Mouse (Mus musculus): Measurements from ENCODE around the gene Taok3. TPM values are rescaled to one million over a fixed set of nuclear protein-coding genes. Genes with fewer than 3 reads are reported as not detected.

Taok3 gene
- polyA plus RNA-seq, 1 experiment from 2014 or later = 41.8 TPM

DNA sequence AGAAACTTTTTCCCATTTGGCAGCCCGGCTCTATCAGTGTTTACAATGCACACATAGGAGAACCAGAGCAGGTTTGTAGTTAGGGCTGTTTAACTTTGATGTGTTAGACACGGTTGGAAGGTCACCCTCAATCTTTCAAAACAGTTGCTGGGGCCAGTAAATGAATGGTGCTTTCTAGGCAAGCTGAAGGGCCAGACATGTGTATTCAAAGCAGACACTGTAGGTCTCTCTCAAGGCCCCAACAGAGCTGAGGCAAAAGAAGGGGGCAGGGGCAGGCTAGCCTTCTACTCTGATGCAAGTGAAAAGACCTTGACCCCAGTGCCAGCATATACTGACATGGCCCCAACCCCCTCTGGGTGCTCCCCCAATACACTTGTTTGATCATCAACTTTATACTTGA lies 1.7 kb downstream of the Taok3 start:
- peak overlapping the region; percentile 88 for H3K9ac ChIP-seq (ENCODE audit: low read depth, low read length)
- peaks cover 2% of the 10 kb centered on the region; the same call in 1 of the 2 replicates for H3K36me3 ChIP-seq (ENCODE audit: control insufficient read depth, insufficient read depth)
- peak overlapping the region; percentile 92 for H3K4me2 ChIP-seq (ENCODE audit: low read depth, low read length)
- peaks cover 3% of the 10 kb centered on the region for H3K9me3 ChIP-seq (replicated peaks; ENCODE audit: control insufficient read depth, low read length)
- 14% methylated on average over 2 of the region's 2 CpGs for WGBS (ENCODE audit: insufficient replicate concordance)
- peaks cover 57% of the 10 kb centered on the region for H3K4me1 ChIP-seq (ENCODE audit: control insufficient read depth, low read depth, low read length)
- 0 out of 2 replicates have a peak, but pooled peaks have one; percentile 3 for ATAC-seq (ENCODE audit: low read depth)
- H3K27me3 ChIP-seq (ENCODE audit: control insufficient read depth, insufficient read depth, low read depth, low read length) = no peaks in the 10 kb centered on the region
- peak overlapping the region; percentile 31; the same call in 1 of the 2 replicates for H3K27ac ChIP-seq (ENCODE audit: low read length)
- H3K4me3 ChIP-seq (ENCODE audit: low read depth, low read length) = peak overlapping the region; percentile 85

DNA sequence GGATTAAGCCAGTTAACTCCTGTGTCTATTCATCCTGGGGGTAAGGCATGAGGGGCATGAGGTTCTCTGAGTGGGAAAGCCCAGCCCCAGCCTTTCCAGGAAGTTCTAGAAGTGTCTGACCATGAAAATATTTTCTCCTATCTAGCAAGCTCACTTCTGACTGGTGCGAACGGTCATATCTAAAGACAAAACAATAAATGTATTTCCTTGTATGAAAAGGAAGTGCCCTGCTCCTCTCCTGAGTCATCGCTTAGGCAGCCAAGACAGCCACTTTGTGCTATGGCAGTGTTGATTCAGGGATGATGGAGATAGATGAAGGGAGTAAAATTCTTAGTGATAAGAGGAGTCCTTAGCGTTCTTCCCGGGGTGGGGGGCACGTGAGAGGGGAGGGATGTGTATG lies 3.2 kb downstream of the Taok3 start:
- ATAC-seq (ENCODE audit: low read depth) = no peak
- 55% methylated on average over 6 of the region's 6 CpGs for WGBS (ENCODE audit: insufficient replicate concordance)
- H3K27ac ChIP-seq (ENCODE audit: low read length) = no peak overlapping the region; the same call in 1 of the 2 replicates
- H3K9ac ChIP-seq (ENCODE audit: low read depth, low read length) = no peak overlapping the region
- H3K4me3 ChIP-seq (ENCODE audit: low read depth, low read length) = no peak overlapping the region
- peaks cover 3% of the 10 kb centered on the region for H3K9me3 ChIP-seq (replicated peaks; ENCODE audit: control insufficient read depth, low read length)
- no peak overlapping the region for H3K4me2 ChIP-seq (ENCODE audit: low read depth, low read length)
- H3K4me1 ChIP-seq (ENCODE audit: control insufficient read depth, low read depth, low read length) = peaks cover 49% of the 10 kb centered on the region
- H3K27me3 ChIP-seq (ENCODE audit: control insufficient read depth, insufficient read depth, low read depth, low read length) = no peaks in the 10 kb centered on the region
- peaks cover 2% of the 10 kb centered on the region; the same call in 1 of the 2 replicates for H3K36me3 ChIP-seq (ENCODE audit: control insufficient read depth, insufficient read depth)

DNA sequence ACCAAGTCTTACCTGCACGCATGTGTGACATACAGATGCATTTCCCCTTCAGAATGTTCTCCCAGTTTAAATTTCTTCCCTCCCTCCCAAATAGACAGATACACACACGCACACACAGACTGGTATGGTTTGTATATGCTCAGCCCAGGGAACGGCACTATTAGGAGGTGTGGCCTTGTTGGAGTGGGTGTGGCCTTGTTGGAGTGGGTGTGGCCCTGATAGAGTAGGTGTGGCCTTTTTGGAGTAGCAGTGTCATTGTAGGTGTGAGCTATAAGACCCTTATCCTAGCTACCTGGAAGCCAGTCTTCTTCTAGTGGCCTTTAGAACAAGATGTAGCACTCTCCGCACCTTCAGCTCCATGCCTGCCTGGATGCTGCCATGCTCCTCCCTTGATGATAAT lies 3.9 kb downstream of the Taok3 start:
- no peaks in the 10 kb centered on the region for H3K27me3 ChIP-seq (ENCODE audit: control insufficient read depth, insufficient read depth, low read depth, low read length)
- no peak overlapping the region for H3K4me3 ChIP-seq (ENCODE audit: low read depth, low read length)
- peaks cover 3% of the 10 kb centered on the region for H3K9me3 ChIP-seq (replicated peaks; ENCODE audit: control insufficient read depth, low read length)
- H3K27ac ChIP-seq (ENCODE audit: low read length) = no peak overlapping the region
- ATAC-seq (ENCODE audit: low read depth) = no peak
- no peak overlapping the region for H3K9ac ChIP-seq (ENCODE audit: low read depth, low read length)
- no peak overlapping the region for H3K4me2 ChIP-seq (ENCODE audit: low read depth, low read length)
- H3K36me3 ChIP-seq (ENCODE audit: control insufficient read depth, insufficient read depth) = peaks cover 2% of the 10 kb centered on the region; the same call in 1 of the 2 replicates
- peaks cover 42% of the 10 kb centered on the region for H3K4me1 ChIP-seq (ENCODE audit: control insufficient read depth, low read depth, low read length)
- 69% methylated on average over 4 of the region's 4 CpGs for WGBS (ENCODE audit: insufficient replicate concordance)

DNA sequence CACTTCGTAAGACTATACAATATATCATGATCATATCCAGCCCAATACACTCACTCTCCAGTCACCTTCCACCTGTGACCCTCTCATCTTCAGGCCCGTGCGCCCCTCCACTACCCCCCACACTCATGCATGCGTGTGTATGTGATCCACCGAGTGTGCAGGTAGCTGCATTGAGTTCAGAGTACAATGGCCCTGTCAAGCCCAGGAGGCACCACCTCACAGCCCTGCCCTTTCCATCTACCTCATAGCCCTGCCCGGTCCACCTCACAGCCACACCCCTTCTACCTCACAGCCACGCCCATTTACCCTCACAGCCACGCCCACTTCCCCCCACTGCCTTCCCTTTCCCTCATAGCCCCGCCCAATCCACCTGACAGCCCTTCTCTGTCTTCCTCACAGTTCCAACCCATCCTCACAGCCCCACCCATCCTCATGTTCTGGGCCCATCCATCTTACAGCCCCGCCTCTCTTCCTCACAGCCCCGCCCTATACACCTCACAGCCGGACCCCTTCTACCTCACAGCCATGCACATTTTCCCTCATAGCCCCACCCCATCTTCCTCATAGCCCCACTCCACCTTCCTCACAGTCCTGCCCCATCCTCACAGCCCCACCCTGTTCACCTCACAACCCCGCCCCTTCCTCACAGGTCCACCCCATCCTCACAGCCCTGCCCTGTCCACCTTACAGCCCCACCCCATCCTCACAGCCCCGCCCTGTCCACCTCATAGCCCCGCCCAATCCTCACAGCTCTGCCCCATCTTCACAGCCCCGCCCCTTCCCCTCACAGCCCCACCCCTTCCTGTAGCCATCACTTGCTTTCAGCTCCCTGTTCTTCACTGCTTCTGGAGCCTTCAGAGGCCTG lies 5.8 kb downstream of the Taok3 start:
- peaks cover 2% of the 10 kb centered on the region; the same call in 1 of the 2 replicates for H3K36me3 ChIP-seq (ENCODE audit: control insufficient read depth, insufficient read depth)
- H3K9ac ChIP-seq (ENCODE audit: low read depth, low read length) = no peak overlapping the region
- no peaks in the 10 kb centered on the region for H3K27me3 ChIP-seq (ENCODE audit: control insufficient read depth, insufficient read depth, low read depth, low read length)
- peaks cover 39% of the 10 kb centered on the region for H3K4me1 ChIP-seq (ENCODE audit: control insufficient read depth, low read depth, low read length)
- H3K4me2 ChIP-seq (ENCODE audit: low read depth, low read length) = no peak overlapping the region
- H3K9me3 ChIP-seq (replicated peaks; ENCODE audit: control insufficient read depth, low read length) = peaks cover 3% of the 10 kb centered on the region
- 78% methylated on average over 16 of the region's 16 CpGs for WGBS (ENCODE audit: insufficient replicate concordance)
- ATAC-seq (ENCODE audit: low read depth) = peak; percentile 37; the same call in 1 of the 2 replicates
- H3K27ac ChIP-seq (ENCODE audit: low read length) = no peak overlapping the region
- H3K4me3 ChIP-seq (ENCODE audit: low read depth, low read length) = no peak overlapping the region

DNA sequence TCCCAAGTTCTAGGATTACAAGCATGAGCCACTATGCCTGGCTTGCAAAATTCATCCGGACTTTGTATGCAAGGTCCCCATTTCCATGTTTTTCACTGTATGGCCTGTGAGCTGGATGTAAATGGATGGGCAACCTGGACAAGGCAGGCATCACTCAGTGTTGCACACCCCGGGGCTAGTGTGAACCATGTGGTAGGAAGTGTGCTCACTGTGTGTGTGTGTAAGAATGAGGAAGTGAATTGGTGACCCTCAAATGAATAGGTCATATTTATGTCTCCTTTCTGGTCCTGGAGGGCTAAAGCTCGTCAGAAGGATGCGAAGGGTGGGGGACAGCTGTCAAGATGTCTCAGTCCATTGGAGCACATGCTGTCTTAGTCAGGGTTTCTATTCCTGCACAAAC lies 7.1 kb downstream of the Taok3 start:
- H3K27ac ChIP-seq (ENCODE audit: low read length) = no peak overlapping the region
- H3K9me3 ChIP-seq (replicated peaks; ENCODE audit: control insufficient read depth, low read length) = peaks cover 3% of the 10 kb centered on the region
- H3K4me3 ChIP-seq (ENCODE audit: low read depth, low read length) = no peak overlapping the region
- no peak for ATAC-seq (ENCODE audit: low read depth)
- no peak overlapping the region for H3K9ac ChIP-seq (ENCODE audit: low read depth, low read length)
- peaks cover 35% of the 10 kb centered on the region for H3K4me1 ChIP-seq (ENCODE audit: control insufficient read depth, low read depth, low read length)
- no peak overlapping the region for H3K4me2 ChIP-seq (ENCODE audit: low read depth, low read length)
- 56% methylated on average over 4 of the region's 4 CpGs for WGBS (ENCODE audit: insufficient replicate concordance)
- H3K27me3 ChIP-seq (ENCODE audit: control insufficient read depth, insufficient read depth, low read depth, low read length) = no peaks in the 10 kb centered on the region
- peaks cover 2% of the 10 kb centered on the region; the same call in 1 of the 2 replicates for H3K36me3 ChIP-seq (ENCODE audit: control insufficient read depth, insufficient read depth)

GRCm38 (mm10) chr5:117130726-117131125 lies 10.8 kb downstream of the Taok3 start:
- no peaks in the 10 kb centered on the region; the same call in 1 of the 2 replicates for H3K36me3 ChIP-seq (ENCODE audit: control insufficient read depth, insufficient read depth)
- no peak overlapping the region for H3K4me3 ChIP-seq (ENCODE audit: low read depth, low read length)
- H3K9me3 ChIP-seq (replicated peaks; ENCODE audit: control insufficient read depth, low read length) = peaks cover 1% of the 10 kb centered on the region
- whole genome bisulfite sequencing (ENCODE audit: insufficient replicate concordance) = 81% methylated on average over 15 of the region's 15 CpGs
- no peaks in the 10 kb centered on the region for H3K27me3 ChIP-seq (ENCODE audit: control insufficient read depth, insufficient read depth, low read depth, low read length)
- H3K4me1 ChIP-seq (ENCODE audit: control insufficient read depth, low read depth, low read length) = peaks cover 45% of the 10 kb centered on the region
- no peak overlapping the region for H3K4me2 ChIP-seq (ENCODE audit: low read depth, low read length)
- ATAC-seq (ENCODE audit: low read depth) = no peak
- H3K9ac ChIP-seq (ENCODE audit: low read depth, low read length) = no peak overlapping the region
- H3K27ac ChIP-seq (ENCODE audit: low read length) = 0 out of 2 replicates have a peak overlapping the region, but pooled peaks have one; percentile 12

GRCm38 (mm10) chr5:117133446-117134065 lies 13.6 kb downstream of the Taok3 start:
- peak; percentile 82 for ATAC-seq (ENCODE audit: low read depth)
- peak overlapping the region; percentile 81 for H3K4me2 ChIP-seq (ENCODE audit: low read depth, low read length)
- WGBS (ENCODE audit: insufficient replicate concordance) = 8% methylated on average over 17 of the region's 17 CpGs
- peak overlapping the region; percentile 95 for H3K27ac ChIP-seq (ENCODE audit: low read length)
- peak overlapping the region; percentile 67 for H3K9ac ChIP-seq (ENCODE audit: low read depth, low read length)
- no peaks in the 10 kb centered on the region for H3K9me3 ChIP-seq (replicated peaks; ENCODE audit: control insufficient read depth, low read length)
- peaks cover 68% of the 10 kb centered on the region for H3K4me1 ChIP-seq (ENCODE audit: control insufficient read depth, low read depth, low read length)
- no peaks in the 10 kb centered on the region for H3K36me3 ChIP-seq (ENCODE audit: control insufficient read depth, insufficient read depth)
- no peaks in the 10 kb centered on the region for H3K27me3 ChIP-seq (ENCODE audit: control insufficient read depth, insufficient read depth, low read depth, low read length)
- peak overlapping the region; percentile 65 for H3K4me3 ChIP-seq (ENCODE audit: low read depth, low read length)

- Histone ChIP-seq H3K4me1 (ENCODE audit: control insufficient read depth, low read depth, low read length) (peaks cover 75% of the 10 kb centered on the region), H3K36me3 (ENCODE audit: control insufficient read depth, insufficient read depth) (no peaks in the 10 kb centered on the region), H3K27ac (ENCODE audit: low read length) (peak overlapping the region; percentile 95), H3K27me3 (ENCODE audit: control insufficient read depth, insufficient read depth, low read depth, low read length) (no peaks in the 10 kb centered on the region), H3K4me2 (ENCODE audit: low read depth, low read length) (peak overlapping the region; percentile 81), H3K4me3 (ENCODE audit: low read depth, low read length) (peak overlapping the region; percentile 65), H3K9me3 (replicated peaks; ENCODE audit: control insufficient read depth, low read length) (no peaks in the 10 kb centered on the region), H3K9ac (ENCODE audit: low read depth, low read length) (peak overlapping the region; percentile 67)
- WGBS (ENCODE audit: insufficient replicate concordance) = 5% methylated on average over 19 of the region's 19 CpGs
- ATAC-seq (ENCODE audit: low read depth) = peak; percentile 45
These were observed 14.3 kb downstream of the Taok3 start for GRCm38 (mm10) chr5:117134066-117134888.
